Mouse (Mus musculus): ENCODE results near the gene Abcf3. TPM values are rescaled to one million over a fixed set of nuclear protein-coding genes. Genes with fewer than 3 reads are reported as not detected.

Gene Abcf3
- 51.1 and 53.9 TPM in 2 replicates for polyA plus RNA-seq (2014; fragmentation: Nextera tagmentation; extraction: Ambion mirVana)

DNA sequence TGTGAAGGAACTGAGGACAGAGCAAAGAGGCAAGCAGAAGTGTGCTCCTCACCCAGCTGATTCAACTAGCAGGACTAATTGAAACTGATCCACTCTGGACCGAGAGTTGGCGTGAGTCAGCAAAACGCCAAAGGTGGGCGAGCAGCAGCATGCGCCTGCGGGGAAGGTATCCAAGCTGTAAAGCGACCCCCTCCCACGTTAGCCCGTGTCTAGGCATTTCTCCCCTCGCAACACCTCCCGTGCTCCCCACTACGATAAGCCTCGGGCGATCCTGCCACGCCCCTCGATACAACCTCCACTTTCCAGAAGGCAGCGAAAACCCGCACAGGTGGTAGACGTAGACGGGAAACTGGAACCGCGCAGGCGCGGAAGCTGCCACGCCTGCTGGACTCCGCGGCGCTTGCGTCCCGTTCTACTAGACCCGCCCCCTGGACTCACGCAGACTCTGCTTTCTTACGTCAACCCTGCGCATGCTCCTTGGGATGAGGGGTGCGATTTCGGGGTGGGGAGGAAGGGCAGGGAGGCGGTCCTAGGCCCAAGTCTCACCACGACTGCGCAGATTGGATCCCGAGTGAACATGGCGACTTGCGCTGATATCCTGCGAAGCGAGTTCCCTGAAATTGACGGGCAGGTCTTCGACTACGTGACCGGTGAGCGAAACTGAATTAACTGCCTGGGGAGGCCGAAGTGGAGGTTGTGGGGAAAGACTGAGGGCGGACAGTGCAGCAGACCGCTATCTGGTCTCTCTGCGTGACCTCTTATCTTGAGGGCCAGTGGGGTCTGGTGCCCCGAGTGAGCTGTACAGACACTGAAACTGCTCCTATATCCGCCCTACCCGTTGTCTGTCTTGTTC is at the start of gene Abcf3:
Gene Abcf3, plus strand, starts transcription at position 482 of the 853 bp plus-strand sequence.
- peak within 1 kb of the TSS; percentile 84 for H3K9ac ChIP-seq
- DNase-seq: peak; percentile 100
- ATAC-seq (ENCODE audit: insufficient read depth): peak; percentile 99
- under 1% methylated on average over 56 of the region's 56 CpGs for WGBS
- H3K4me3 ChIP-seq (ENCODE audit: low read depth, low read length): peak within 1 kb of the TSS; percentile 82
- peak within 1 kb of the TSS; percentile 89 for H3K4me2 ChIP-seq
- peaks cover 3% of the 10 kb centered on the region; the same call in 1 of the 2 replicates for H3K4me1 ChIP-seq (ENCODE audit: insufficient read depth)
- no peaks in the 10 kb centered on the region for H3K27me3 ChIP-seq (ENCODE audit: insufficient read depth, low read length)
- peak within 1 kb of the TSS; percentile 46; the same call in 1 of the 2 replicates for H3K27ac ChIP-seq (ENCODE audit: low read depth)
- H3K36me3 ChIP-seq (ENCODE audit: insufficient read depth): peaks cover 59% of the 10 kb centered on the region
- no peak for TF ChIP-seq CTCF (IDR thresholded peaks at IDR 0.05; ENCODE audit: low read depth)
- H3K9me3 ChIP-seq (ENCODE audit: low read depth, low read length): no peaks in the 10 kb centered on the region

DNA sequence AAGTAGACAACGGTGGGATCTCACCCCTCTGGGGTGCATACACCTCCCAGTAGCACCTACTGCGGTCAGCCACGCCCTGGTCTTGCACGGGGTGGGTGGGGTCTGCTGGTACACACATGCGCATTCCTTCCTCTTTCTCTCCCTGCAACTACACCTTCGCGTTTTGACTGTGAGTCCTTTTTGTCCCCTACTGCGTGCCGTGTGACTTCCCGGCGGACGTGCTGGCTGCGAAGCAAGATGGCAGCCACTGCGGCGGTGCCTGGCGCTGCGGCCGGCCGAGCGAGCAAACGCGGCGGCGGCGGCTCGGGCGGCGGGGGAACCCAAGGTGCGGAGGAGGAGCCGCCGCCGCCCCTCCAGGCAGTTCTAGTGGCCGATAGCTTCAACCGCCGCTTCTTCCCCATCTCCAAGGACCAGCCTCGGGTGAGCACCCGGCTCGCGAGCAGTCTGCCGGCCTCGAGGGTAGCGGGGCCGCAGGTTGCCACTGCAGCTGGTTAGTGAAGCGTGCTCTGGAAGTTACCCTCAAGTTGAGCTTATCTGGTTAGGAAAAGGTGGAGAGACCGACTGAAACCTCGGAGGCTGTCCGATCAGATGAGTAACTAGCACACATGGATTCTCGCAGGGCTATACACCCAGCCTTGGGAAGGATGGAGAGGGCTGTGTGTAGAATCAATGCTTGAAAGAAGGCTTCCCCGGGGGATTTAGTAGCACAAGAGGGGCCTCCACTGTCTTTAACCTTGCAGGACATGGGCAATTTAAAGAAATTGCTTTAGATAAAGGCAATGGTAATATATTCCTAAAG is 49.5 kb upstream of the Abcf3 start, which contains the start of gene Eif2b5:
Gene Eif2b5, plus strand, starts transcription at position 141 of the 799 bp plus-strand sequence.
- Histone ChIP-seq H3K27ac (ENCODE audit: low read depth) (peak within 1 kb of the TSS; percentile 77; the same call in 1 of the 2 replicates), H3K4me2 (peak within 1 kb of the TSS; percentile 85), H3K27me3 (ENCODE audit: insufficient read depth, low read length) (no peaks in the 10 kb centered on the region), H3K9me3 (ENCODE audit: low read depth, low read length) (no peaks in the 10 kb centered on the region), H3K4me3 (ENCODE audit: low read depth, low read length) (peak within 1 kb of the TSS; percentile 91), H3K36me3 (ENCODE audit: insufficient read depth) (peaks cover 36% of the 10 kb centered on the region), H3K9ac (peak within 1 kb of the TSS; percentile 95), H3K4me1 (ENCODE audit: insufficient read depth) (0 out of 2 replicates have a peak, but pooled peaks cover 3% of the 10 kb centered on the region)
- under 1% methylated on average over 49 of the region's 49 CpGs for WGBS
- peak; percentile 96 for ATAC-seq (ENCODE audit: insufficient read depth)
- peak; percentile 95 for DNase-seq
- TF ChIP-seq CTCF (IDR thresholded peaks at IDR 0.05; ENCODE audit: low read depth): no peak

DNA sequence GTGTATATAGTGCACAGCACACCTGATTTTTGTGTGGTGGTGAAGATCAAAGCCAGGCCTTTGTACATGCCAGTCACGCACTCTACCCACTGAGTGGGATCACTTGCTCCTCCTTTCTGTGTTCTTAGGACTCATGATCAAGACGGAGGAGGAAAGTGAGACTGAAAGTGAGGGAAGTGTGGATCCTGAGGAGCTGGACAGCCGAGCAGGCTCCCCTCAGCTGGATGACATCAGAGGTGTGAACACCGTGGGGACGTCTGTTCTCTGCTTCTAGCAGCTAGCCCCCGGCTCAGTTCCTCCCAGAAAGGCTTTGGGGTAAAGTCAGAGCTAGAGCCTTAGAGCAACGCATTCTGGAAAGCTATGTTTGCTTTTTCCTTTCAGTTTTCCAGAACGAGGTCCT is 42.4 kb upstream of the Abcf3 start:
- Histone ChIP-seq H3K9ac (no peak overlapping the region), H3K9me3 (ENCODE audit: low read depth, low read length) (no peaks in the 10 kb centered on the region), H3K36me3 (ENCODE audit: insufficient read depth) (peaks cover 100% of the 10 kb centered on the region), H3K4me2 (no peak overlapping the region), H3K4me1 (ENCODE audit: insufficient read depth) (no peaks in the 10 kb centered on the region), H3K27me3 (ENCODE audit: insufficient read depth, low read length) (no peaks in the 10 kb centered on the region), H3K4me3 (ENCODE audit: low read depth, low read length) (no peak overlapping the region), H3K27ac (ENCODE audit: low read depth) (no peak overlapping the region)
- TF ChIP-seq CTCF (IDR thresholded peaks at IDR 0.05; ENCODE audit: low read depth): no peak
- 82% methylated on average over 8 of the region's 8 CpGs for WGBS
- ATAC-seq (ENCODE audit: insufficient read depth): no peak
- no peak for DNase-seq

DNA sequence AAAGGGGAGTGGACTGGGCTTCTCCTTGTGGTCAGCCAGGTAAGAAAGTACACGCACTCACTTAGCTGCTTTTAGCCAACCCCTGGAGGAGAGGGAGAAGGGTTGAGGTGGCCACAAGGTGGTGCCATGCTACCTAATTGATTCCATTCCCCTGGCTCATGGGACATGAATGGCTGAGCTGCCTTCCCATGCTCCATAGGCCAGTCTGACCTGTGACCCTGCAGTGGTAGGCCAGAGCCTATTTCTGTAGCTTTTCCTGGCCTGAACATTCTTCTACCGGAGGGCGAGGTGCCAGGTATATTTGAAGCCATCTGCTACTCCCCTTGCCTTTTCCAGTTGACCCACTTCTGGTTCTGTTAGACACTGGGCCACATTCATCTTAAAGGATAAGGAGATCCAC is 39.0 kb upstream of the Abcf3 start:
- H3K27ac ChIP-seq (ENCODE audit: low read depth): no peak overlapping the region
- ATAC-seq (ENCODE audit: insufficient read depth) (no peak), DNase-seq (peak; percentile 55)
- H3K4me2 ChIP-seq: no peak overlapping the region
- no peak overlapping the region for H3K9ac ChIP-seq
- 86% methylated on average over 3 of the region's 3 CpGs for WGBS
- H3K36me3 ChIP-seq (ENCODE audit: insufficient read depth): peaks cover 72% of the 10 kb centered on the region
- no peaks in the 10 kb centered on the region for H3K9me3 ChIP-seq (ENCODE audit: low read depth, low read length)
- no peaks in the 10 kb centered on the region for H3K27me3 ChIP-seq (ENCODE audit: insufficient read depth, low read length)
- no peaks in the 10 kb centered on the region for H3K4me1 ChIP-seq (ENCODE audit: insufficient read depth)
- no peak overlapping the region for H3K4me3 ChIP-seq (ENCODE audit: low read depth, low read length)
- TF ChIP-seq CTCF (IDR thresholded peaks at IDR 0.05; ENCODE audit: low read depth): peak; percentile 53

DNA sequence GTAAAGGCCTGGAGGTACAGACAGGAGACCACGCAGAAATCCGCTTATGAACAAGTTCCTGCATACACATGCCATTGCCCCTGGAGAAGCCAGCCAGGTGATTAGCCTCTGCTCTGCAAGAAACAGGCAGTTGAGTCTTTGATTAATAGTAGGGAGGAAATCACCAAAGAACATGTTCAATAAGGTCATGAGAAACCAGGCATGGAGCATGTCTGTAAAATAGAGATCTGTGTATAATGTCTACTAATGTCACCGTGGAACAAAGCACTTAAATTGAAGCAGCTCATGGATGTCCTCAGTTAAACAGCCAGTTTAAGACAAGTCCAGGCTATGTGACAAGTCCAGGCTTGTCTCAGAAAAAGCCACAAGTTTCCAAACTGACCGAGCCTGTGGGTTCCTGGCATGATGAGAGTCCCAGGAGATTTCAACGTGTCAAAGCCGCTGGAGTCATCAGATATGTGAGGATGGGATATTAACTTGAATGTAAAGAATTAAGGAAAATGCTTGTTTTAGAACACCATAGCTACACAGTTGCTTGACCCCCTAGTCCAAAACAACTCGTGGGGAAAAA is 37.0 kb upstream of the Abcf3 start:
- ATAC-seq (ENCODE audit: insufficient read depth) (no peak), DNase-seq (no peak)
- Histone ChIP-seq H3K27ac (ENCODE audit: low read depth) (no peak overlapping the region), H3K9ac (no peak overlapping the region), H3K27me3 (ENCODE audit: insufficient read depth, low read length) (no peaks in the 10 kb centered on the region), H3K9me3 (ENCODE audit: low read depth, low read length) (no peaks in the 10 kb centered on the region), H3K4me3 (ENCODE audit: low read depth, low read length) (no peak overlapping the region), H3K4me1 (ENCODE audit: insufficient read depth) (no peaks in the 10 kb centered on the region), H3K4me2 (no peak overlapping the region), H3K36me3 (ENCODE audit: insufficient read depth) (peaks cover 52% of the 10 kb centered on the region)
- WGBS: 91% methylated on average over 7 of the region's 7 CpGs
- TF ChIP-seq CTCF (IDR thresholded peaks at IDR 0.05; ENCODE audit: low read depth): no peak

DNA sequence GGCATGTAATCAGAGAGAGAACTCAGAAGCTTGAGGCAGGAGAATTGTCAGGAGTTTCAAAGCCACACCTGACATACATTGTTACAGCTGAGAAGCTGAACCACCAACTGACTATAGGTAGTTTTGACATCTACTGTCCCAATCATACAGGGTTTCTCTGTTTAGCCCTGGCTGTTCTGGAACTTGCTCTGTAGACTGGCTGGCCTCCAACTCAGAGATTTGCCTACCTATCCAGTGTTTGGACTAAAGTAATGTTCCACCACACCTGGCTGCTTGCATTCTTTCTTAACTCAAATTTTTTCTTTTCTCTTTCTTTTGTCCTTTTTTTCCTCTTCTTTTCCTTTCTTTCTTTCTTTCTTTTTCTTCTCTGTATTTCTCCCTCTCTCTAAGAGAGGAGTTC is 32.3 kb upstream of the Abcf3 start:
- ATAC-seq (ENCODE audit: insufficient read depth) (no peak), DNase-seq (no peak)
- Histone ChIP-seq H3K27ac (ENCODE audit: low read depth) (no peak overlapping the region), H3K9me3 (ENCODE audit: low read depth, low read length) (no peaks in the 10 kb centered on the region), H3K4me2 (peak overlapping the region; percentile 71), H3K4me1 (ENCODE audit: insufficient read depth) (peaks cover 4% of the 10 kb centered on the region; the same call in 1 of the 2 replicates), H3K36me3 (ENCODE audit: insufficient read depth) (peaks cover 24% of the 10 kb centered on the region; the same call in 1 of the 2 replicates), H3K27me3 (ENCODE audit: insufficient read depth, low read length) (no peaks in the 10 kb centered on the region), H3K9ac (peak overlapping the region; percentile 95), H3K4me3 (ENCODE audit: low read depth, low read length) (peak overlapping the region; percentile 98)
- no peak for TF ChIP-seq CTCF (IDR thresholded peaks at IDR 0.05; ENCODE audit: low read depth)

Data from lung, embryonic 14.5 days (tissue).